Mouse (Mus musculus) urinary bladder, postnatal 25 days (tissue): Measurements from ENCODE around the gene Defb42.

Experiments used
- DNase-seq: peaks from one replicate; pipeline ENCODE4 v3.0.0; 2022; ENCODE audit warnings: low spot score

Defb42 gene

DNA sequence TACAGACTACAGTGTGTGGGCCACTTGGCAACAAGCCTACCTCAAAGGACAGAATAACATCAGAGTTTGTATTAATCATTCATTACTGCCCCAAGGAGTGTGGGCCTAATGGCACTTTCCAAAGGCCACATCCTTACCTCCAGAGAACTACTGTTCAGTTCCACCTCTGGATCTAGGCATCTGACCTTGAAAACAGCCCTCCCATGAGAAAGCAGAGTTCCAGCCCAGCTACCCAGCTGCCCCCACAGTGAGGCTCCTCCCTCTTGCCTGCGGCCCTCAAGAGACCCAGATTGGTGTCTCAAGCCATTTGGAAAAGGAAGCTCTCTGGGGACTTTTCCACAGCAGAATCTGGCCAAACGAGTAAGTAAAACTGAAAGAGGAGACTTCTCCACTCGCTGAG is at the start of gene Defb42:
Gene Defb42, plus strand, starts transcription at position 301 of the 400 bp plus-strand sequence.
- DNase-seq: no peak

DNA sequence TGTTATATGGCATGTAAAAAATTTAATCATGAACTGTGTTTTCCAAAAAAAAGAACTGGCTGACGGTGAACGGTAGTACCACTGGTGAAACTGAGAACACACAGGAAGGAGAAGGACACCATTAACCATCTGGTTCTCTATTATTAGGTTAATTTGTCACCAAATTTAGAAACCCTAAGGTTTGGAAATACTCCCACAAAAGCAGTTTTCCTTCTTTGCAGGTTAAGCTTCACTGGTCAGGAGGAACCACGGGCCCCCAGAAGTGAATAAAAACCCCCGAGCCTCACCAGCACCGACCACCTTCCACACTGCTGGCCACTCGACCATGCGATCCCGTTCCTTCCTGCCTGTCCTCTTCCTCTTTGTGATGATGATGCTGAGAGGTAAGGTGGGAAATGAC is 49.0 kb upstream of the Defb42 start, which contains the start of gene Defb47:
Gene Defb47, plus strand, starts transcription at position 301 of the 400 bp plus-strand sequence.
- DNase-seq: no peak

DNA sequence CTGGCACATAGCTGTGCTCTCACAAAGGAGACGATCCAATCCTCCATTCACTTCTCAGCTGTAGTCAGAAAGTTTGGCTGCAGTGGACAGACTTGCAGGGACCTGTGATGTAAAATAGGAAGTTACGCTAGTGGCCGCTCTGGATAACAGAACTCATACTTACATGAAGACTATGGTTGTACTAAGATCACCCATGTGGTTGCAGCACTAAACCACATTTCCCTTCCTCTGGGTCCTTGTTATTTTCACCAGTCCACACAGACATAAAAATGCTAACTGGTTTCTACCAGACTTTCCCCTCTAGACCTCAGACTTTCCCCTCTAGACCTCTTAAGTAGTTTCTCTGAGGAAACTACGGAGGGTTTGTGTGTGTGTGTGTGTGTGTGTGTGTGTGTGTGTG is 47.8 kb upstream of the Defb42 start:
- no peak for DNase-seq

DNA sequence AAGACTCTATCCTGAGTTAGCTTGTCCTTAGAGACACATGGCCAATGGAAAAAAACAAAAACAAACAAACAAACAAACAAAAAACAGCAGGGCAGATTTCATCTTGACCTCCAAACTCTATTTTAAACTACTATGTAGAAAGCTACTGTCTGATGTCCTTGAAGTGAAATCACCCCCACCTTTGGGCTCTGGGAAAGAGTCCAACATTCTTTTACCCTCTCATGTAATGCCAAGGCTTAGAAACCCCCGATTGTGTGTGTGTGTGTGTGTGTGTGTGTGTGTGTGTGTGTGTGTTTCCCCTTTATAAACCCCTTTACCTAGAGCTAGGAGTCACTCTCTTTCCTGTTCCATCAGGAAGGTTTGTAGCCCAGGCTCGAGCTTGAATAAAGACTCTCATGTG is 44.2 kb upstream of the Defb42 start:
- no peak for DNase-seq

DNA sequence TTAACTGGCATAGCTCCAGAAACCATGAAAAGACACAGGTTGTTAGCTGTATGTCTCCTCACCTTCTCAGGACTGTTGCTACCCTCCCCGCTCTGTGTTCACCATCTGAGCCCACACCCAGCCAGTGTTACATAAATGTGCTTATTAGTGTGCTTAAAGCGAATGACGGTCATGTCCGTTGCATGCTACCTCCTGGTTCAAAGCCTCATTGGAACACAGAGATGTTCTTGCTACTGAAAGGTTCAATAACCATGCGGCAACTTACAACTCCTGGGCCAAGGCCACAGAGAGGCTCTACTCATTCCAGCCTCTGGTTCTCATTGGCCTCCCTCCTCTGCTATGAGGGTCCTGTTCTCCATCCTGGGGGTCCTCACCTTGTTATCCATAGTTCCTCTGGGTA is 35.3 kb upstream of the Defb42 start, which contains the start of gene Defb43:
Gene Defb43, plus strand, starts transcription at position 301 of the 400 bp plus-strand sequence.
- no peak for DNase-seq

DNA sequence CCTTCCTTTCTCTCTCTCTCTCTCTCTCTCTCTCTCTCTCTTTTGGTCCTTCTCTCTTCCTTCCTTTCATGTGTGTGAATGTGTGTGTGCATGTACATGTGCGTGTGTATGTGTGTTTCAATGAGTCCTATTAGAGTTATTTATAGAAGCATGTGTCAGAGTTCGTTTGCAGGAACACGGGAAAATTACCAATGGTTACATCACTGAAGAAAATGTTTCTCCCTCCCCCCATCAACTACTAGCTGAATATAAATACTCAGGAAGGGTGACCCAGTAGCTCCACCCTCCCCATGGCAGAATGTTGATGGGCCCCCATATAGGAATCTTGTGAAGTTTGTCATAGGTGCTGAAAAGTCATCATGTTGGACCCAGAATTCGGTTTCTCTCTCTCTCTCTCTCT is 33.7 kb upstream of the Defb42 start:
- no peak for DNase-seq

DNA sequence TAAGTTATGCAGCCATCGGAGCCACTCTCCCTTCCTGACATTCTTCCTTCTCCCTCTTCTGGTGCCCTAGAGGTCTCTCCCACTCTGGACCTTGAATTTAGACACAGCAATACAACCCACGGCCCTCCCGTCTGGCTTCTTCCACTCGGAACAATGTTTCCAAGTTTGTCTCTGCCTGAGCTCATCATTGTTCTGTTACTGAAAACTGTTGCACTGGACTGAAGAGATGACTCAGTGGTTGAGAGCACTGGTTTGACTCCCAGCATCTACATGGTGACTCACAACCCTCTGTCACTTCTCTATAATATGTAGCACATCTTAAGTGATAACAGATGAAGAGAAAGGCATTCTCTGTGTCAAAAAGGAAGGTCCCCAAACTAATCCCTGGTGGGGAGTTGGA is 32.1 kb upstream of the Defb42 start:
- DNase-seq: no peak

DNA sequence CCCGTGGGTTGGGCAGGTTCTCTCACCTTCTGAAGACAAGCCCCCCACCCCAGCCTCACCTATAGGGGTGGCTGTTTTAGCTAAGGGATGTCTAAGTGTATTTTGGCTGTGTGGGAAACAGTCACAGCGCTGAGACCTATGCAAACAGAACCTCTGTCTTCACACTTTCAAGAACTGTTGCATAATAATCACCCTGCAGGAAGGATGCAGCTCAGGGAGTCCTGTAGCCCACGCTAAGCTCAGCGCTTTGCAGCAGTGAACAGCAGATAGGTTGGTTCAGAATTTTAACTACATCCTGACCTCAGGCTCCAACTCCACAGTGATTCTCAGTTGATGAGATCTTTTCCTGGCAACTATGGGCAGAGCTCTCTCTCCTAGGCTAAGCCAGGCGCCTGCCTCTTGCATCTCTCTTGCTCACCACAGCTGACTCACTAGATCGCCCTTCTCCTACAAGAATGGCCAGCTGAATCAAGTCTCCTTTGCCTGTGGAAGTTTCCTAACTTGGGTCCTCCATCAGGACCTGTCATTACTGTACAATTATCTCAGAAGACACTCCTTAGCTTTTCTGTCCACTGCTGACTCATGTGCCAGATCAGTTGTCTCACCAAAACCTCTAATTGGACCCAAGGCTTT is 26.2 kb upstream of the Defb42 start:
- no peak for DNase-seq

DNA sequence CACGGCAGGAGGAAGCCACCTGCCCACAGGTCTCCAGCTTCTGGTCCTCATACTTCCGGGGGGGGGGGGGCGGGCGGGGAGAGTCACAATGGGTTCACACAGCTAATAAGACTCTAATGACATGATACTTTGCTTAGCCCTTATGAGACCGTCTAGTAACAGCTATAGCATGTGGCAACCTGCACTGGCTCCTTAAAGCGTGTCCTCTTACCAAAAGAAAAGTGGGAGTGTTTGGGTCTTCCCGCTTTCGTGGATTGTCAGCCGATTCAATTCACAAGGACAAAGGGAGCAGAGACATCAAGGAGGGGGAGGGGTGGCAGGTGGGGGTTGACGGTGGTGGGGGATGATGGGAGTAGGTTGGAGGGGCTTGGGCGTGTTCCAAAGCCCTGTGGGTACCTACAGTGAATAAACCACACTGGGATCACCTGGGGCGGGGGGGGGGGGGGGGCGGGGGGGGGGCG is 3.1 kb downstream of the Defb42 start, which contains the start of gene Defb30:
Gene Defb30, minus strand, starts transcription at position 51 of the 461 bp plus-strand sequence.
- no peak for DNase-seq

DNA sequence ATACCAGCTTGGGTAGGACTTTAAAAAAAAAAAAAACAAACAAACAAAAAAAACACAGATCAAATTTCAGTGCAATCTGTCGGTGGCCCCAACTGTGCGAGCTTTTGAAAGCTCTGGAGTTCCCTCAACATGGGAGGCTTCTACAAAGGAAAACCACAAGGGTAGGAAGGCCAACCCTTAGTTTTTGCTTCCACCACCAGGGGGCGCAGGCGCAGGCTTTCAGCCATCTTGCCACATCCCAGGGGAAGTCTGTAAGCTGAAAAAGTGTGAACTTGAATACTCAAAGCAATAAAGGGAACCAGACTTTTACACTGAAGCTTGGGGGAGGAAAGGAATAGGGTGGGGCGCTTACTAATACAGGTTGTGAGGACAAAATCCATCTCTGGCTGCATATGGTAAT is 4.0 kb downstream of the Defb42 start:
- DNase-seq: peak; percentile 46

DNA sequence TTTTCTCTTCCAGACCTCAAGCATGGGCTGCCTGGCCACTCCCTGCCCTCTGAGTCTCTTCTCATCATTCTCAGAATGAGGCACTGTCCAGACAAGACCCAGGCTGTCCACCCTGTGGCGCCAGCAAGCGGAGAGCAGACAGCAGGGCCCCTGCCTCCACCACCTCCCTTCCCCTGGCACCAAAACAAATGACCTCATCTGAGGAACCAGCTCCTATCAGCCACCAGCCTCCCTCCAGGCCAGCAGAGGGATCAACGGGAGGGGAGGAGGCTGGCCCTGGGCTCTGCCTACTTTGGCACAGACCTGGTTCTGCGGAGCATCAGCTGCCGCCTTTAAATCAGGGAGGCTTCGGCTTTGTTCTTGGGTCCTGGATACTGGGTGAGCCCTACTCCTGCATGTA is 7.9 kb downstream of the Defb42 start:
- no peak for DNase-seq

DNA sequence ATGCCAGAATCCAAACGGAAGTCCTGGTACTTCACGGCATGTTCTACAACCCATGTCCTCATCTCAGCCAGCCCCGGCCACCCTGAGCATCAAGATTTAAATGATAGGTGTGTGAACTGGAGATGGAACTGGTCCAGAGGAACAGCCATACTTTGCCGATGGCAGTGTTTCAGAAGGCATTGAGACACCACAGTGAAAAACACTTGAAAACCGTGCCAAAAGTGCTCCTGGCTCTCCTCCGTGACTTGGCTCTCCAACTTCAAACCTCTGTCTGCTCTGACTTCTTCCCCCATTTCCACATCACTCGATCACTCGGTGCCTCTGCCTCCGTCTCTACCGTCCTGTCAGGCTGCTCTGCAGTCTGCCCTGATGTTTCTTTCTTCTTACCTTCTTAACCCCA is 13.6 kb downstream of the Defb42 start:
- no peak for DNase-seq

DNA sequence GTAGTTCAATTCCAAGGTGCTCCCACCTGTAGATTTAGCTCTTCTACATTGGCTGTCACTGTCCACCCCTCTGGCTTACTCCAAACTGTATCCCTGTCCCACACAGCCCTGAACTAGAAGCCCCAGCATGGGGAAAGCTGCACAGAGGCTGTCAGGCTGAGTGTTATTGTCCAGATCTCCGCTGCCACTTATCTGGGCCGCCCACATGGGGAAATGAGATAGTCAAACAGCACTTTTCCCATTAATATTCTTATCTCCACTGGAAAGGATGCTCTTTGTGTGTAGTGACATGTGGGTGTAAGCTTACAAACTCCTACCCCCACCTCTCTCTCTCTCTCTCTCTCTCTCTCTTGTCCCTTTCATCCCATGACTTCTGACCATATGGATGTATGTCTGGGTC is 15.4 kb downstream of the Defb42 start:
- no peak for DNase-seq

DNA sequence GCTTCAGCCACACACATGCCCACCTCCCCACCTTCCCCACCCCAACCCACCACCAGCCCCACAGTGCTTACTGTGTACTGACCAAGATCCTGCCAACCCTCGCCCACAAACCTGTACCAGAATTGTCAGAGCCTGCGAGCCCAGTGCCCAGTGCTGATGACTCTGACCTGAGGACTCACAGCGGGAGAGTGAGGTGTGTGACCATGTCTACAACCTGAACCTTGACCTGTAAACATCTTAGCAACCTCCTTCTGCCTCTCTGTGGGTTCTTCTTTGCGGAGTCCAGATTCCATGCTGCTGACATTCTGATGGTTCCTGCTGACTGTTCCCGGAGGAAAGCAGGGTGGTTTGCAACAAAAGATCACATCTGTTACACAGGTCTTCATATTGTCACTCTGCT is 18.6 kb downstream of the Defb42 start:
- DNase-seq: no peak

DNA sequence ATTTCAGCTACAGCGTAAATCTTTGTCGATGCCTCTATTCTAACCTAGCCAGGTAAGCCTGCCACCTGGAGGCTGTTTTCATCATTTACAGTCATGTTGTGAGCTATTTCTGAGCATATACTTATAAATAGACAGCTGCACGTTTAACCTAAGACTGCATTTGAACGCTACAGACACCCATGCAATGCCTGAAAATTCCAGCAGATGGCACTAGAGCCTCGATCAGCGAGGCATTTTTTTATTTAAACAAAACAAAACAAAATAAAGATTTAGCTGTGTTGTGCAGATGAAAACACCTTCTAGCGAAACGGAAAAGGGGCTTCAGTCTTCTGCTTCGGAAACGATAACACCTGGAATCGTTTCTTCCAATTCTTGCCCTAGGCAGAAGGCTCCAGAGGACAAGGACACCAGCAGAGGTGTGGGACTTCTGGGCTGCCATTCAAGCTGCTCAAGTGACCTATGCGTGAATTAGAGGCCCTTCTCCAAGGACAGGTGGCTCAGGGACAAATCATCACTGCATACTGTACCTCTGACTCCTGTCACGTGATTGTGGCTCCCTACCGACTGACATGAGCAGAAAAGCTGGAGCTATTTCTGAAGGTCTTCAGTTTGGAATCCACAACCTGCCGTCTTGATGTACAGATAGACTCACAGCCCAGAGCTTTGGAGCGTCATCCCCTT is 20.0 kb downstream of the Defb42 start:
- DNase-seq: peak; percentile 65

DNA sequence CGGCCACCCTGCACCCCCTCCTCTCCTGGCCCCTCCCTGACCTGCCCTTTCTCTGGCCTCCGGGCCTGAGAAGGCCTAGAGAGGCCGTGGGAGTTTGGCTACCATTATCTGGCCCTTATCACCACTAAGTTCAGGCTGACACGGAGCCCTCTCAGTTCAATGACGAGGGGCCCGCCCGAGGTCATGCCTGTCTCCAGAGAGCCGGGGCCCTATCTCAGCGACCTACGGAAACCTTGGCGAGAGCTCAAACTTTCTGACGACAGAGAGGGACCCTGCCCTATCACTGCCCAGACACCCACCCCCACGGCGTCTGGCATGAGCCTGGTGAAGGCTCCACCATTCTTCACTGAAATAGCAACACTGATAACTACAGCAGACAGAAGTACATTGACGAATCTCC is 20.9 kb downstream of the Defb42 start:
- DNase-seq: no peak
